Mouse (Mus musculus) limb, embryonic 12.5 days (tissue): ENCODE measurements around the gene Gars. TPM values are rescaled to one million over a fixed set of nuclear protein-coding genes. Genes with fewer than 3 reads are reported as not detected.

Experiments
- ATAC-seq: fragments of 200-750 bp; cut with Nextera tagmentation; 2 replicates; pipeline ENCODE4 v1.8.0; 2017; ENCODE audit warnings: low read depth, moderate TSS enrichment; ENCODE audit not compliant: insufficient number of reproducible peaks, insufficient read depth, low FRiP score, low TSS enrichment
- H3K27ac ChIP-seq: fragments of 300-500 bp; sonication (generic); 2 replicates; pipeline ENCODE4 v1.5.1; 2016; ENCODE audit warnings: mild to moderate bottlenecking, moderate library complexity
- H3K27me3 ChIP-seq: fragments of 300-500 bp; sonication (generic); 2 replicates; pipeline ENCODE4 v1.6.1; 2016; ENCODE audit warnings: mild to moderate bottlenecking, moderate library complexity
- H3K36me3 ChIP-seq: fragments of 300-500 bp; sonication (generic); 2 replicates; pipeline ENCODE4 v1.6.1; 2016; ENCODE audit warnings: mild to moderate bottlenecking, moderate library complexity
- H3K4me1 ChIP-seq: fragments of 300-500 bp; sonication (generic); replicated peaks from 2 replicates; pipeline ENCODE4 v1.6.1; 2016
- H3K4me2 ChIP-seq: fragments of 300-500 bp; sonication (generic); 2 replicates; pipeline ENCODE4 v1.6.1; 2016; ENCODE audit warnings: mild to moderate bottlenecking, moderate library complexity
- H3K4me3 ChIP-seq: fragments of 300-500 bp; sonication (generic); replicated peaks from 2 replicates; pipeline ENCODE4 v1.5.1; 2016; ENCODE audit warnings: mild to moderate bottlenecking
- H3K9ac ChIP-seq: fragments of 300-500 bp; sonication (generic); replicated peaks from 2 replicates; pipeline ENCODE4 v1.6.1; 2016; ENCODE audit warnings: mild to moderate bottlenecking, moderate library complexity
- H3K9me3 ChIP-seq: fragments of 300-500 bp; sonication (generic); 2 replicates; pipeline ENCODE4 v1.6.1; 2016; ENCODE audit warnings: mild to moderate bottlenecking, moderate library complexity
- WGBS: fragments of 180-500 bp; shearing (Covaris S2); methylation state at CpG from one replicate; pipeline ENCODE4 v1.1.7; 2016; 5-methylcytosine and 5-hydroxymethylcytosine counted together
- polyA plus RNA-seq: library from polyadenylated mRNA; unstranded; fragments of >200 nt; fragmentation: Nextera tagmentation; extraction: Ambion mirVana; gene quantifications from 2 replicates; pipeline ENCODE4 v1.2.1, GENCODE M21; 2016

Gars gene
- polyA plus RNA-seq, 1 experiment from 2014 or later = 149 TPM

DNA sequence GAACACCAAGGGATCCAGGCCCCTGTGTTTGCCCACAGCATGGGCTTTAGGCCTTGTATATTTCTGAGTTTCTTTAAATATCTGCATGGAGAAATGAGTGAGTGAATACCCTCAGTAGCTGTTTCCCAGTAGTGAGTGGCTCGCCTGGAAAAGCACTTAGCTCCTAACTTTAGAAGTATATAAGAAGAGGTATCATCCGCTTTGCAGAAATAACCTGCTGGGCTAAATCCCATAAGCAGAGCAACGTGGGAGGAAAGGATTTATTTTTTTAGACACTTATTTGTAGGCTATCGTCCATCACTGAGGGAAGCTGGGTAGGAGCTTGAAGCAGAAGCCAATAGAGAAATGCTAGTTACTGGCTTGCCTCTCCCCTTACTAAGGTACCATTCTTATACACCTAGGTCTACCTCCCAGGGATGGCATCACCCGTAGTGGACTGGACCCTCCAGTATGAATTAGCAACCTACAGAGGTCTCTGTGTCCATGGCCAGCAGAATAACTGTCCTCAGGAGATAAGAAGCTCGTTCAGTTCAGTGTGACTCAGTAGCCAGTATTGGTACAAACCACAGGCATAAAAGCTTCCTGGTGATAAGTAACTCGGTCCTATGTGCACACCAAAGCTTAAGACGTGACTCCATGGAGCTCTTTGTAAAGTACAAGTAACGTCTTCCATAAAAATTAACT is 26.1 kb downstream of the Gars start:
- Histone ChIP-seq H3K9me3 (no peaks in the 10 kb centered on the region), H3K9ac (no peak overlapping the region), H3K27ac (no peak overlapping the region), H3K4me3 (no peak overlapping the region), H3K4me1 (no peaks in the 10 kb centered on the region), H3K4me2 (no peak overlapping the region), H3K27me3 (no peaks in the 10 kb centered on the region), H3K36me3 (peaks cover 94% of the 10 kb centered on the region)
- ATAC-seq = no peak
- WGBS = 93% methylated on average over 9 of the region's 9 CpGs

- no peaks in the 10 kb centered on the region for H3K9me3 ChIP-seq
- no peaks in the 10 kb centered on the region for H3K4me1 ChIP-seq
- no peak for ATAC-seq
- 94% methylated on average over 7 of the region's 7 CpGs for WGBS
- no peaks in the 10 kb centered on the region for H3K27me3 ChIP-seq
- no peak overlapping the region for H3K27ac ChIP-seq
- no peak overlapping the region for H3K4me3 ChIP-seq
- H3K4me2 ChIP-seq = no peak overlapping the region
- H3K36me3 ChIP-seq = peaks cover 93% of the 10 kb centered on the region
- no peak overlapping the region for H3K9ac ChIP-seq
Measured at GRCm38 (mm10) chr6:55064477-55064827, 26.6 kb downstream of the Gars start.

DNA sequence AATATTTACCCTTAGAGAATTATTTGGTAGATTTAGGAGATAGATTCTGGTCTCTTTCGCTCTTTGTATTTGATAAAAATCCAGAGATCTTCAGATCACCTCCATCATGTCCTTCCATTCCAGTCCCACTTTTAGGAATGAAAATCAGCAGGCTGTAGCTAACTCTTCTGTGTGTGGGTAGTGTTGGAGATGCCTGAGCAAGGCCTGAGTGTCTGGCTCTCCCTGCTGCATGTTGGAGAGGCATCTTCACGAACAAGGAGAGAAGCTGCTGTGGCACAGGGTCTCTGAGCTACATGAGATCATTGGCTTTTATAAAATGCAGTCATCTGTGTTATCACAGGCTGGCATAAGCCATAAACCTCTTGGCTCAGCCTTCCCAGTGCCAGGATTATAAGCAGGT is 28.1 kb downstream of the Gars start:
- H3K9me3 ChIP-seq = no peaks in the 10 kb centered on the region
- H3K4me3 ChIP-seq = no peak overlapping the region
- H3K9ac ChIP-seq = no peak overlapping the region
- H3K27me3 ChIP-seq = no peaks in the 10 kb centered on the region
- peaks cover 84% of the 10 kb centered on the region for H3K36me3 ChIP-seq
- H3K4me1 ChIP-seq = no peaks in the 10 kb centered on the region
- ATAC-seq = no peak
- no peak overlapping the region for H3K4me2 ChIP-seq
- no peak overlapping the region for H3K27ac ChIP-seq
- 86% methylated on average over 2 of the region's 2 CpGs for whole genome bisulfite sequencing

- ATAC-seq = no peak
- Histone ChIP-seq H3K27me3 (no peaks in the 10 kb centered on the region), H3K4me2 (no peak overlapping the region), H3K9me3 (no peaks in the 10 kb centered on the region), H3K36me3 (peaks cover 81% of the 10 kb centered on the region), H3K4me1 (no peaks in the 10 kb centered on the region), H3K9ac (no peak overlapping the region), H3K4me3 (no peak overlapping the region), H3K27ac (no peak overlapping the region)
- WGBS = 83% methylated on average over 4 of the region's 4 CpGs
Measured at GRCm38 (mm10) chr6:55076561-55077255, 38.9 kb downstream of the Gars start.

DNA sequence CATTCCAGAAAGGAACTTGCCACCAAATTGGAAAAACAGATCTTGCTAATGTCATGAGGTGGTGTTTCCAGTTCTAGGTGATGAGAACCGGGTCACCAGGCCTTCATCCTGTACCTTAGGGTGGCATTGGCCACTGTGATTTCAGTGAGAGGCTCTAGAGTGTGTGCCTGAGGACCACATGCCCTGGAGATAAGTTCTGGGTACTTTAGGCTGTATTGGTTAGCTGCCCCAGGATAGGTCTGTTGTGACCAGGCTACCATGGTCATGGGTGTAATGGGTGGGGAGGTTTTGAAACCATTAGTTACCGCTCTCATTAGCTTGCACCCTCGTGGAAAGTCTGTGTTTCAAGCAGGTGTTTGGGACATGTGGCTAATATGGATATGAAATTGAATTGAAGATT is 43.6 kb downstream of the Gars start:
- no peak overlapping the region for H3K27ac ChIP-seq
- no peak overlapping the region for H3K4me3 ChIP-seq
- no peaks in the 10 kb centered on the region for H3K27me3 ChIP-seq
- no peak overlapping the region for H3K9ac ChIP-seq
- ATAC-seq = no peak
- no peak overlapping the region for H3K4me2 ChIP-seq
- H3K4me1 ChIP-seq = no peaks in the 10 kb centered on the region
- H3K36me3 ChIP-seq = peaks cover 46% of the 10 kb centered on the region
- WGBS = 93% methylated on average over 3 of the region's 3 CpGs
- no peaks in the 10 kb centered on the region for H3K9me3 ChIP-seq

DNA sequence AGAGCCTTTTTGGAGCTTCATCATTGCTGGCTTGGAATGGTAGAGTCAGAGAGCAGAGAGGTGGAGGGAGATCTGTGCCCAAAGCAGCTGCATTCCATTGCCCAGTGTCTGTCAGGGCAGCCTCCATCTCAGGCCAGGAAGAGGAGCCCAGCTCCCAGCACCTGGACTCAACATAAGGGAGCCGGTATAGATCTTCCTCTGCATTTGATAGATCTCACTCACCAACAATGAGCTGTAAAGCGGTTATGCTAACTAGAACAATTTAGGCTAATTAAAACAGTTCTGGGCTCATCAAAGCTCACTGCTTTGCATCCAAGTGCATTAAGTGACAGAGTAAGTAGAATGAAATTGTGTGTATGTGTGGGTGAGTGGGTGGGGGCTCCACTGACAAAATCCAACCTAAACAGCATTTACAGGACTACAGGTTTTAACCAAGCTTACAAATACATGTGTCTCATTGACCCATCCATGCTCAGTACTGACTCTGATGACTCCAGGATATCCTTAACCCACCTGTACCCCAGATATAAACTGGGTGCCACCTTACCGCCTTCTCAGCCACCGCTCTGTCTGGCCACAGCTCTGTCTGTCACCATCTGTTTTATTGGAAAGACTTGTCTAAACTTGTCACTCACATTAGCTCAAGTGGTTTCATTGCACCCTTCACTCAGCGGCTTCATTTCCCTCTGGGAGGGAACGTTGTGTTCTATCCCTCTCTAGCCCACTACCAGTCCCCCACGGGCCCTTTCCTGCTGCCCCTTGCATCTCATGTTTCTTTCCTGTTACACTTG is 44.6 kb downstream of the Gars start:
- Histone ChIP-seq H3K27me3 (no peaks in the 10 kb centered on the region), H3K4me1 (no peaks in the 10 kb centered on the region), H3K27ac (no peak overlapping the region), H3K9ac (no peak overlapping the region), H3K4me2 (no peak overlapping the region), H3K36me3 (peaks cover 35% of the 10 kb centered on the region), H3K9me3 (no peaks in the 10 kb centered on the region), H3K4me3 (no peak overlapping the region)
- WGBS = 71% methylated on average over 7 of the region's 7 CpGs
- ATAC-seq = no peak

DNA sequence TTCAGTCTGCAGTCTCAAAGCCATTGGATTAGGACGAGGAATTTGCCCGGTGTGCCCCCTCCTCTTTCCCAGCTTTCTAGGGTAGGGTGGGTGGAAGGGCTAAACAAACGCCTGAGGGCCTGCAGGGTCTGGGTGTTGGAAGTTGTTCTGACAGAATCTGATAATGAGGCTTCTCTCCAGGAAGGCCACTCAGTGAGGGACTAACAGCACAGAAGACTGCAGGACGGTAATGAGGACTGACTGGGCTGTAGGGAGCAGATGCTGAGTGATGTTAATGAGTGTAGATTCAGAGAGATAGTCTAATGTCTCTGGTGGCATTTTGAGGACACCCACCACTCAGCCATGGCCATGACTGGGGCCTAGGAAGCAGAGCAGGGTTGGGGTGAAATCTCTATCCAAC is 49.5 kb downstream of the Gars start:
- H3K4me3 ChIP-seq = no peak overlapping the region
- 41% methylated on average over 4 of the region's 4 CpGs for WGBS
- no peak overlapping the region for H3K9ac ChIP-seq
- no peak overlapping the region for H3K4me2 ChIP-seq
- no peak for ATAC-seq
- no peaks in the 10 kb centered on the region for H3K36me3 ChIP-seq
- no peak overlapping the region for H3K27ac ChIP-seq
- no peaks in the 10 kb centered on the region for H3K4me1 ChIP-seq
- H3K9me3 ChIP-seq = no peaks in the 10 kb centered on the region
- H3K27me3 ChIP-seq = no peaks in the 10 kb centered on the region

DNA sequence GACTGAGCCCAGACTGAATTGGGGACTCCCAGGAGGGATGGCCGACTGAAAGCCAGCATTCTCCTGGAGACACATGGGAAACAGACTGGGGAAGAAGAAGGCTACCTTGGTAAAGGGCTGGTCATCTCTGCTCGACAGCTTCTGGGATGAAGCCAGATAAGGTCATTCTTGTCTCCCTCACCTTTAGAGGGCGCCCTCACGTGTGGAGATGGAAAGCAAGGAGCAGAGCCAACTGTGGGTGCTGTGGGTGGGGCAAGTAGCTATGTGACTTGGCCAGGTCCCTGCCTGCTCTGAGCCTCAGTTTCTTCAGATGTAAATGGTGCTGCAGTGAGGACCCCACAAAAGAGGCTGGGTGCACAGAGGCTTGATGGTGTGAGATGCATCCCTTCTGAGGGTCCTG is 52.8 kb downstream of the Gars start:
- no peak overlapping the region for H3K4me3 ChIP-seq
- ATAC-seq = no peak
- 43% methylated on average over 4 of the region's 4 CpGs for WGBS

GRCm38 (mm10) chr6:55091396-55091795 is 53.6 kb downstream of the Gars start:
- Histone ChIP-seq H3K27me3 (no peaks in the 10 kb centered on the region), H3K9me3 (no peaks in the 10 kb centered on the region), H3K9ac (no peak overlapping the region), H3K36me3 (no peaks in the 10 kb centered on the region), H3K27ac (no peak overlapping the region), H3K4me3 (no peak overlapping the region), H3K4me1 (no peaks in the 10 kb centered on the region), H3K4me2 (no peak overlapping the region)
- WGBS = 84% methylated on average over 9 of the region's 9 CpGs
- ATAC-seq = no peak

More for the DNA sequence above, 52.8 kb downstream of the Gars start:
- Histone ChIP-seq H3K36me3 (no peaks in the 10 kb centered on the region), H3K9me3 (no peaks in the 10 kb centered on the region), H3K4me1 (no peaks in the 10 kb centered on the region), H3K9ac (no peak overlapping the region), H3K27me3 (no peaks in the 10 kb centered on the region), H3K27ac (no peak overlapping the region), H3K4me2 (no peak overlapping the region)

DNA sequence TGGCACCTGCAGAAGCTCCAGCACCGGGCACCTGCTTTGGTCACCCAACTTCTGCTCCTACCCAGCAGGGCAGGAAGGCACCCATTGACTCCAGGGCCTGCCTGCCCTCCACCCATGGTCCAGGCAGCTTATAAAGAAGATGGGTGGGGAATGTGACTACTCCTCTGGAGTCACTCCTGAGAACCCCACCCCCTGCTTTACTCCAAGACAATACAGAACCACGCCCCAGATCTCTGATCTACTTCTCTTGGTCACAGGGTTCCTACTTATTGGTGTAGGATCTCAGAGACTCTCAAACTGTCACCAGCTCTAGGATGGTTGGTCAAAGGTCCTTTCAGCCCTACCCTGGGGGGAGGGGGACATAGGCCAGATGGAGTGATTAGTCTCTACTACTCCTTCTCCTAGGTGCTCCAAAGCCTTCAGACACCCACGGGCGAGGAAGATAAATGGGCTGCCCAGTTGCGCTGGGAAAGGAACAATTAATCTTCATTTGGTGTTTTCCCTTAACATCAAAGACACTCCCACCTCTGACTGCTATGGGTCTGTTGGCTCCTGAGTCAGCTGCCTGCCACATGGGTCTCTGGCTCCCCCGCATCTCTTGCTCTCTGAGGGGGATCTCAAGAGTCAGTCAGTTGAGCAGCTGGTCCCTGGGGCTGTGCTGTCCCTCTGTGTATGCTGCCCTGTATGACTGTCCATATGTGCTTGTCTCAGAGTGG is 55.8 kb downstream of the Gars start:
- 27% methylated on average over 6 of the region's 6 CpGs for WGBS
- Histone ChIP-seq H3K4me3 (no peak overlapping the region), H3K36me3 (no peaks in the 10 kb centered on the region), H3K4me2 (no peak overlapping the region), H3K4me1 (no peaks in the 10 kb centered on the region), H3K9me3 (no peaks in the 10 kb centered on the region), H3K27me3 (no peaks in the 10 kb centered on the region), H3K27ac (no peak overlapping the region), H3K9ac (no peak overlapping the region)
- no peak for ATAC-seq

- 83% methylated on average over 5 of the region's 5 CpGs for WGBS
- no peak for ATAC-seq
- no peak overlapping the region for H3K27ac ChIP-seq
Measured at GRCm38 (mm10) chr6:55098030-55098429, 60.2 kb downstream of the Gars start.

More at GRCm38 (mm10) chr6:55098030-55098429, 60.2 kb downstream of the Gars start:
- Histone ChIP-seq H3K9ac (no peak overlapping the region), H3K36me3 (no peaks in the 10 kb centered on the region), H3K4me3 (no peak overlapping the region), H3K4me1 (no peaks in the 10 kb centered on the region), H3K27me3 (no peaks in the 10 kb centered on the region), H3K9me3 (no peaks in the 10 kb centered on the region), H3K4me2 (no peak overlapping the region)
